Mouse (Mus musculus): ENCODE data around the gene Hspb9.
A peak's percentile ranks its signal among the peaks of the same experiment; 100 is the strongest.

Hspb9 gene

DNA sequence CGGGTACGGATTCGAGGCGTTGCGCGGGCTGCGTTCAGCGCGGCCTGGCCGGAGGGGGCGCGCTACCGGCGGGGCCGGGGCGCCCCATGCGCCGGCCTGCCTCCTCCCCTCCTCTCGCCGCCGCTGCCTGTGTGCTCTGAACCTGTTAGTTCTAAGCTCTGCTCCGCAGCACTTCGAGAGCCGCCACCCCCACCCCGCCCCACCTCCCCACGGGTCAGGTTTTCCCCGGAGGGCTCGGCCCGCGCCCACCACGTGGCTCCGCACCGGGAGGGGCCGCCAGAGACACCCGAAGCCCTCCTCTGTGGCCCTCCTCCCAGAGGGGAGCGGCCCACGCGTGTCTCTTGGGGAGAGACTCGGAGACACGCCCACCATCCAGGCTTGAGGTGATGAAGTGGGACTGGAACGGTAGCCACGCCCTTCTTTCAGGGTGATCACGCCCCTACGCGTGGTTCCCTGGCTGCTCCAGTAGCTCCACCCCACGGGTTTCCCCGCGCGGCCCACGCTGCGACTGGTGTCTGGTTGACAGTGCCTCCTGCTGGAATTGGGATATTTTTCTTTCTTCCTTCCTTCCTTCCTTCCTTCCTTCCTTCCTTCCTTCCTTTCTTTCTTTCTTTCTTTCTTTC lies 46.1 kb downstream of the Hspb9 start, which contains the start of gene Kcnh4:
Gene Kcnh4, minus strand, starts transcription at position 332 of the 623 bp plus-strand sequence.
- peak; percentile 47 for DNase-seq (ENCODE audit: low spot score)

DNA sequence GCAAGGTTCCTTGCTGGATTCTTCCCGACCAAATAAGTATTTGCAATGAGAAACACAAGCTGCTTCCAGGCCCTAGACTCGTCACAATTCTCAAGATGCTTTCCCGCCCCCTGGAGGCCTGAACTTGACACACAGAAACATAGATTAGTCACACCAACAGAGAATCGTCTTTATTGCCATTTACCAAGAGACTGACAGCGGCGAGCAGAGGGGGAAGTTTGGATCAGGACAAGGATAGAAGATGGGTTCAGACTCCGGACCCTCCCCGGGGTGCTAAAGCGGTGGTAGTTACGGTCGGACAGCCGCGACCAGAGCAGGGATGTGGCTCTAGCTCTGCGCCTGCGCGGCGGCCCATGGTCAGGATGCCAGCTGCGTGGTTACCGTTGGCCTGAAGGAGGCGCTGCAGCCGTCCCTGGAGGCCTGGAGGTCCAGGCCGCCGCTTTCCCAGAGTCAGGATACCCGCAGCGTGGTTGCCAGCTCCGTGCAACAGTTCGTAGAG lies 47.9 kb downstream of the Hspb9 start:
- peak; percentile 77 for DNase-seq (ENCODE audit: low spot score)

DNA sequence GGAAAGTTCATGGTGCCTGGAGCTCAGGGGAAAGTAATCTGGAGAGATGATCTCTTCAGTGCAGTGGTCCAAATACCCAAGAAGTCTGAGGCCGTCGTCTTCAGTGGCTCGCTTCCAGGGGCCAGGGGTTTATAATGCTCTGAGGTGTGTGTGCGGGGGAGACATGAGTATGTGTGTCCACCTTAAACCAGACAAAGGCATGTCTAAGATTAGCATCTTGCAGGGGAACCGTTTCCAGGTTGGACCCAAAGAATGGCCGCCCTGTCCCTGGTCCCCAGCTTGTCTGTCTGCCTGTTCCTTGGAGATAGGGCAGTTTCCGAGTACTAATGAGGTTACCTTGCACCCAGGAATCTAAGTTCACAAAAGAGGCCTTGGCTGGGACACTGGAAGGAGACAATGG lies 49.2 kb downstream of the Hspb9 start, which contains the start of gene Hcrt:
Gene Hcrt, minus strand, starts transcription at position 101 of the 400 bp plus-strand sequence.
- DNase-seq (ENCODE audit: low spot score) = no peak

All from urinary bladder, postnatal 14 days (tissue).